Mouse (Mus musculus): ENCODE data around the gene H1foo.

The H1foo gene

DNA sequence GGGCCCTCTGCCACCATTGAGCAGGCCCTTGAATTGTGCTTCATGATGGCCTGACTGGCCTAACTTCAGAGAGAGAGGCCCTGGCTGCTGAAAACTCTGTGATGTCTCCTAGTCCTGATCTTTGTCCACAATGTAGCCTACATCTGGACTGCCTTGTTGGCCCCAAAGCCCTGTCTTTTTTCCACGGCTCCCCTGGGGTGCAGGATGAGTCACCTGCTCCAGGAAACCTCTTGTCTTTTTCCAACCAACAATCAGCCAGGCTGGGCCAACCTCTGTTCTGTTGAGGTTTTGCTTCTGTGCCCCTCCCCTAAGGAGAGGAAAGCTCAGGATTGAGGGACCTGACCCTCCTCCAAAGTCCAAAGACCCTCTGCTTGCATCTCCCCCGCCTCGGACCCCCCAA lies 17.0 kb downstream of the H1foo start:
- no peak for DNase-seq (ENCODE audit: low spot score in 2 of 2)

DNA sequence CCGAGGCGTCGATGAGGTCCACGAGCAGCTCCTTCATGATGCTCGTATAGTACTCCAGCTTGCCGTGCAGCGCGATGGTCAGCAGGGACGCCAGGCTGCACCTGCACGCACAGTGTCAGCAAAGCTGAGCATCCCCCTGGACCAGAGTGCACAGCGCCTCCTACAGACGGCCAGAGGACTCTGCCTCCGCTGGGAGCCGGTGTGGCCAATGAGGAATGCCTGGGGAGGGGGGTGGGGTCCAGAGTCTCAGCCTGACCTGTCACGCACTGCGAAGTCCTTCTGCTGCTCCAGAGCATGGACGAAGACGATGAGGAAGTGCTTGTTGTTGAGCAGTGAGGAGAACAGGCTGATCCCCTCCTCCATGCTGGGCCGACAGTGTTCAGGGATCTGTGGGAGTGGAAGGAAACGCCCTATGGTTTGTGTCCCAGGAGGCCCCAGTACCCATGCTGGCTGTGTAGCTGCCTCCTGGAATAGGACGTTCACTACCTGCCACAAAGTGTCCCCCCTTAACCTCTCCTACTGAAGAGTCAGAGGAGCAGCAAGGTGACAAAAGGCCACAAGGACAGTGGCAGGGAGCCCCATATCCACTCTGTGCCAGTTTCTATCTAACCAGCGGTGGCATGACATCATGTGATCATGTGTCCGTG lies 17.8 kb downstream of the H1foo start:
- no peak for DNase-seq (ENCODE audit: low spot score in 2 of 2)

DNA sequence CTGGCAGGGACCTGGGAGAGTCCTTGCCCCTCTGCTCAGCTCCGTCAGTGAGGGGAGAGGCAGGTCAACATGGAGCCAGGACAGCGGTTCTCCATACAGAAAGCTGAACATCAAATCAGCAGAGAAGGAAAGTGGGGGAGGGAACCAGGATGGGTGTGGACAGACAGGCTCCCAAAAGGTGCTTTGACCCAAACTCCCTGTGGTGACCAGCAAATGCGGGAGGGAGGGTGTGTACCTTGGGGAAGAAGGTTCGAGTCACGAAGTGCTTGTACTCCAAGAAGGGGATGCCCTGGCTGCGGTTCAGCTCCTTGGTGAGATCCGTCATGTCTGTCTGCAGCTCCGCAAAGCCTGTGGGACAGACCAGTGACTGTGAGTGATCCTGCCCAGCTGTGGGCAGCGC lies 18.9 kb downstream of the H1foo start:
- DNase-seq (ENCODE audit: low spot score in 2 of 2) = no peak

DNA sequence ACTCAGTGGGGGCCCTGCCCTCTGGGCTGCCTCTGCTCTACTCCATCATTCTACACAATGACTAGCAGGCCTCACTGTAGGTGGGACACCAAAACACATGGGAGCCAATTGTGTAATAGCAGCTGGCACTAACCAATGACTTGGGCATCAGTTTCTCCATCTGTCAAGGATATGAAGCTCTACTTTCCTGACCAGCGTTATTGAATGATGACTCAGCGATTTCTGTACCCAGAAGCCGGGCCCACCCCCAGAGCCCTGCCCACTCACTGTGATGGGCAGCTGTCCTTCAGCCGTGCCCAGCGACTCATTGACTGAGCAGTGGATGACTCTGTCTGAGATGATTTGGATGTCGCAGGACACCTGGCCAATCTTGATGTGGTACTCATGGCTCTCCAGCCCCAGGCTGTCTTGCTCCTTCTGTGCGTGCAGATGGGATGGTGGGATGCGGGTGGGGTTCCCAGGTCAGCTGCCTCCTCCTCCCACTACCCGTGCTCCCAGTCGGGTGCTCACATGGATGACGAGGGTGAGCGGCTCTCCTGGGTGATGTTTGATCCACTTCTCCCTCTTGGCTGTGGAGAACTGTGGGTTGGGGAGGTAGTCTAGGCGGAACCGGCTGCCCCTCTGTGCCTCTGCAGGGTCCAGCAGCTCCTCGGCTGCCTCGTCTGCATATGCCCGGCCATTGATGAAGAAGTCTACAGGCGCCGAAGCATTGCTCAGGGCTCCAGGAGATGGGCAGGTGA lies 21.7 kb downstream of the H1foo start:
- no peak for DNase-seq (ENCODE audit: low spot score in 2 of 2)

DNA sequence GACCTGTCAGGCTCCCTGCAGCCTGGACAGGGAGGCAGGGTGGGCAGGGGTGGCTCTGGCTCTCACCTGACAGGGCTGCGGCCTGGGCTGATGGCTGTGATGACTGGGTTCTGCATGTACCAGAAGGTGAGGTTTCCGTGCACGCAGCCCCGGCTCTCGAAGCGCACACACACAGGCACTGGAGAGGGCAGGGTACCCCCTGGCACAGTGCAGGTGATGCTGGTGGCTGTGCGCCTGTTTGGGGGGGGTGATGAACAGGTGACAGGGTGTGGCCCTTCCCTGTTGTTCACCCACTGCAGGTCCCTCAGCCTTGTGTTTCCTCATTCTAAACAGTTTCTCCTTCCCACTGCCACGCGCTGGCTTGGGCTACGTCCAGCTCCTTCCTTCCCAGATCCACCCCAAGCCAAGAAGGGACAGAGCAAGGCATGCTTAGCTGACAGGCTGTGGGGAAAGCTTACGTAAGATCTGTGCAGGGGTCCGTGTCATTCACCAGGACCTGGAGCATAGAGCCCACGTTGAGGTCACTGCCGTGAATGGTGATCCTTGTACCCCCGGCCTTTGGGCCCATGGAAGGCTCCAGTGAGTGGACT lies 22.6 kb downstream of the H1foo start:
- no peak for DNase-seq (ENCODE audit: low spot score in 2 of 2)

DNA sequence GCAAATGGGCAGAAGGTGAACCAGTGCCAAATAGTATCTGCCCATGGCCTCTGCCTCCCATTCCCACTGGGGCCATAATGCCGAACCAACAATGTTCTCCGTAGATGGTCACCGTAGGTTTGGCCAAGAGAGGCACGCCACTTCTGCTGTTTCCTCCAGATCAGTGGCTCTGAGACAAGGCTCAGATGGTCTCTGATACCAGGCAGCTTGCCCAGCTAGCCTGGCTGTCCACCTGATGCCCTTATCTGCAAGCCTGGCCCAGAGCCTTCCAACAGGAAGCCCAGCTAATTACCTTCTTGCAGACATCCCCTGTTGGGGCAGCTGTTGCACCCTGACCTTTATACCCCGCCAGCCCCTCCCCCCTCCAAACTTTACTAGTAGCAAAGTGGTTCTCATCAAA lies 23.3 kb downstream of the H1foo start:
- no peak for DNase-seq (ENCODE audit: low spot score in 2 of 2)

DNA sequence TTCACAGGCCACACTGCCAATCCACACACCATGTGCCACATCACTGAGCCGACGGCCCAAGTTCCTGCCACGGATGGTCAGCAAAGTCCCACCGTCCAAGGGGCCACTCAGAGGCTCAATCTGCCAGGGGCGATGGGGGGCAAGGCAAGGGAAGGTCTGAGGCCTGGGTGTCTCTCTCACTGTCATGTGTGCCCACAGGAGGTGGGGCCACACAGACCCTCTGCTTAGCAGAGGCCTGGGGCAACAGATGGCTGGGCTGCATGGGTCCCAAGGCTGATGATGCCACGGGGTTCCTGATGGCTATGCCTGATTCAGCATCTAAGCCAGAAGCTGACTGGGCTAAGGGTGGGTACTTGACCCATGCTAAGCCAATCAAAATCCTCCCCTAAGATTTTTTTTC lies 24.0 kb downstream of the H1foo start:
- no peak for DNase-seq (ENCODE audit: low spot score in 2 of 2)

DNA sequence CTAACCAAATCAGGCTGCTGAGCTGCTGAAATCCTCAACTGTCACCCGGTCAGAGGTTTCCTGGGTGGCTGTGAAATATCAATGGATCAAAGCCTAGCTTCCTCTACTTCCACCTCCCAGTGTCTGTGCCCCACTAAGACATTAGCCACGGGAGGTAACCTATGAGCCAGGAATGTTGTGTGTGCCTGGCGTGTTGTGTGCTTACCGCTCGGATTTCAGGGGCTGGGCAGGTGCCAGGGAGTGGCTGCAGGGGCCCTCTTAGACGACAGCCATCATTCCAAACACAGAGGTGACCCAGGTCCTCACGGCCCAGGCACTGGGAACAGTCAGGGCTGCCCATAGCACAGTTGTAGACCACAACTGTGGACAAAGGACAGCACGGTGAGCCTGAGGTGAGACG lies 24.4 kb downstream of the H1foo start:
- DNase-seq (ENCODE audit: low spot score in 2 of 2) = no peak

DNA sequence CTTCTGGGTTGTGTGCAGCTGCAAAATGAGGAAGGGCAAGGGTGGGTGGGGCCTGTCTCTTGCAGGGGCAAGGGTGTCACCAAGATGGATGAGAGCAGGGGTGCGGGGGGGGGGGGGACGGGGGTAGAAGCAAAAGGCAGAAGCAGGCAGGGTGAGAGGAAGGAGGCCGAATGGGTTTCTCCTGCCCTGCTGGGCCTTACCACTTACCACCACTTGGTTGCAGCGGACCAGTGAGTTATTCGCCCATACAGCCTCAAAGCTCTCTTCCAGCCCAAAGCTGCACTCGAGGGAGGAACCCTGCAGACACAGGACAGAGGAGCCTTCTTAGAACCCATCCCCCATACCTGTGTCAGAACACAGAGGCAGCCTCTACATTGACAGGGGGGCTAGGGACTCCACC lies 25.2 kb downstream of the H1foo start:
- no peak for DNase-seq (ENCODE audit: low spot score in 2 of 2)

DNA sequence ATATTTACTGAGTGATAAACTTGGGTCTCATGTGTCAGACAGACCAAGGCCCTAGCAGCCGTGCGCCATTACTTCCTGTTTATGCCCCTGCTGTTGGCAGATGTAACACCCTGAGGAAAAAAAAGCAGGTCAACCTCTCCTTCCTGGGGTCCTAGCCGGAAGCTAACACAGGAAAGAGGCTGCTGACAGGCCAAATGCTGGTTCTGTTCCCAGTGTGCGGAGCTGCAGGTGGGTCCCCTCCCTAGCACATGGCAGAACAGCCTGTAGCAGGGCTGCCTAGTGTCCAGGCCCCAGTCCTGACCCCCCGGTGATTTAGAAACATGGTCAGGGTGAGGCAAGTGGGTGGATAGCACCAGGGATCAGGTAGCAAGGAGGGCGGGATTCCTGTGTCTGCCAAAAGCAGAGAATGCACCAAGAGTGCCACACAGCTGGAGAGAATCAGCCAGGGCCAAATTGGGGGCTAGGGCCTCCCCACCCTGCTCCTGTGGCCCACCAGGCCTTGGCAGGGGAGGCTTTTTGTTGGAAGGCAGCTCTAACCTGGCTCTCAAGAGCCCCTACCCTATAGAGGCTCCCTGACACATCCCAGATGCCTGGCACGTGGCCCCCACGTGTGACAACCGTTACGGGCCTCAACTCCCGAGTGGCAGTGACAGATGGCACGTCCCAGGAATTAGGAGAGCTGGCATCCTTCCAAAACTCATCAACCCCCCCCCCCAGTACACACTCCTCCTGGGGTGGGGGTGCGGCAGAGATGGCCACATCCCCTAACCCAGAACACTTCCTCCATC lies 26.7 kb downstream of the H1foo start:
- no peak for DNase-seq (ENCODE audit: low spot score in 2 of 2)

DNA sequence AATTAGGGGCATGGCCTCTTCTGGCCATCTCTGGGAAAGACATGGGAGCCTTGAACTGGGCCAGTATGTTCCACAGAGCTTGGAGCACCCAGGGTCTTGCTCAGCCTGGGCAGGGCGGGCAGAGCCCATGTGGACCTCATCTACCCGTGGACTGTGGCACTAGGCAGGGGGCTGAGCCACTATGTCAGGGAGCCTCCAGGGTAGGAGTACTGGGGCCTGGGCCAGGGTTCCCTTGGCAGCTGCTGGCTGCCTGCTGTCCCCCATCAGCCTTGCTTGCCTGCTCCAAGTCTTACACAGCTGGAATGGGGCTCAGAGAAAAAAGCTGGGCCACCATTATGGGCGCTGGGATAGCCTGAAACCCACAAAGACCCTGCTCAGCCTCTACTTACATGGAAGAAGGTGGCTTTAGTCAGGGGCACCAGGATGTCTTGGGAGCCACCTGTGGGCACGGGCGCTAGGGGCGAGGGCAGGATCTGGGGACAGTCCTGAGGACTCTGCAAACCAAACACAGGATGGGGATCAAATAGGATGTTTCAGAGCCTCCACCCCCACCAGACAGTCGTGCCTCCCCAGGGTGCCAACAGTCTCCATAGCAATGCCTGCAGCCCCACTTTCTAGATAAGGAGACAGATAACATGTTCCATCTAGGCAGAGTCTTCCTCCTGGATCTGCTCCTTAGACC lies 27.5 kb downstream of the H1foo start:
- DNase-seq (ENCODE audit: low spot score in 2 of 2) = no peak

DNA sequence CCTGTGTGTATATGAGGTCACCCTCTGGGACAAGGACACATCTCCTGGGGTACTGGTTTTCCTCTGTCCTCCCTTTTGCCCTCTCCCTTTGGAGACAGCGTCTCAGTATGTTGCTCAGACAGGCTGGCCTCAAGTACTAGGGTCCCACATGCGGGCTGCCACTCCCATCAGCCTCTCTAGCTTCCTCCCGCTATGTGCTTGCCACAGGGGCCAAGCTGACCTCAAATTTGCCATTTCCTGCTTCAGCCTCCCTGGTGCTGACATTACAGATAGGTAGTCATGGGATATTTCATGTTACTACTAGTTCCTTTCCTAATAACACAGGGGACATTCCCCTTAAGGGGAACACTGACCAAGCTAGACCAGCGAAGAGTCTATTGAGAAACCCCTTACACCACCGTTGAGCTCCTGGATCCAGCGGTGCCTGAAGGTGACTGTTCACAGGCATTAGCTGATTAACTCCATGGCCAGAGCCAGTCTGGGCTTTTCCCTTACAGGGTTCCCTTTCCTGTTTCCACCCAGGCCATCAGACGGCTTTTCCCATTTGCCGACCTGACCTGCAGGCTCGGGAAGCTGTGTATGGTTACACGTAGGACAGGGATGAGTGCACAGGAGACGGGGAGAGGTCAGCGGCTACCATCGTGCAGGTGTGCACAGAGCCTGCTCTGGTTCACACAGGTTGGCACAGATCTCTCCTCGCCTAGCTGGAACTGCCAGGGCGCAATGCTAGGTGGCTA lies 28.6 kb downstream of the H1foo start:
- no peak for DNase-seq (ENCODE audit: low spot score in 2 of 2)

DNA sequence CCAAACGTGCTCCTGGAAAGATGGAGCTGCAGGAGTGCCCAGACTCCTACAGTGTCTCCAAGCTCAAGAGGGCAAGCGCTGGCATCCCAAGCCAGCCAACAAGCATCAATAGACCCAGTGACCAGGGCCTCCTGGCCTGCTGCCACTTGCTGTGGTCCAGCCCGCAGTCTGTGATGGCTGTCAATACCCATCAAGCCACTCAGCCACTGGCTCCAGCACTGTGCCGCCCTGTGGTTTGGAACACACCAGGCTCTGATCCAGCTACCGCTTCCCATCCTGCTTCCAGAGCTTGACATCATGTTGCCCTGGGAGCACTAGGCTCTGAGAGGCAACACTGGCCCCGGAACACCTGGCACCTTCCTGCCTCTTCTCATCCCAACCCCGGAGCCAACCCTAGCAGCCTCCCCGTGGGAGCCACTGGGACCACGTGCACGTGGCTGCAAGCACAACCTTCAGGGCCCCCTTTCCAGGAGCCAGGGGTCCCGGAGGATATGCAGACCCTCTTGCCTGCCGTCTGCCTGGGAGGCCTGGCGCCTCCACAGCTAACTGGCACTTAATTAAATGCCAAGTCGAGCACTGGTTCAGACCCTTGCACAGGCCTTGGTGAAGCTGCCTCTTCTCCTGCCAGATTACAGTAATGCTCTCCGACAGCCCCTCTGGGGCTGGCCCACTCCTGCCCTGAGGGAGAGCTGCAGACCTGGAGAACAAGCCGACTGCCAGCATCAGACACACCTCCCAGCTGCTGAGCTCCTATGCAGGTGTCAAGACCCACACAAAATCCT lies 29.3 kb downstream of the H1foo start:
- DNase-seq (ENCODE audit: low spot score in 2 of 2) = no peak

DNA sequence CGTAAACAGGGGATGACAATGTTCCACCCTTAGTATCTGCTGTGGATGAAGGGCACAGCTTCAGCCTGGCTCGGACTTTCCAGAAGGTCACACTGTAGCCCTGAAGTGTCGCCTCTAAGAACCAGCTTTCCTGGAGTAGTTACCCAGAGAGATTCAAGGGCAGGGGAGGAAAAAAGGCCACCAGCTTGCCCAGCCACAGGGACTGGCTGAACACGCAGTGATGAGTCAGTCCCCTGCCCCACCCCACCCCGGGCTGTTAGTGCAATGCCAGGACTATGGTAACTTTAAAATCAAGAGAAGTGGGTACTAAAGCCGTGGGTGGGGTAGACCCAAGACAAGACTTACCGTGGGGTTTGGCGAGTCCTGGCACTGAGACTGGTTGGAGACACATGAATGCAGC lies 30.9 kb downstream of the H1foo start:
- DNase-seq (ENCODE audit: low spot score in 2 of 2) = no peak

DNA sequence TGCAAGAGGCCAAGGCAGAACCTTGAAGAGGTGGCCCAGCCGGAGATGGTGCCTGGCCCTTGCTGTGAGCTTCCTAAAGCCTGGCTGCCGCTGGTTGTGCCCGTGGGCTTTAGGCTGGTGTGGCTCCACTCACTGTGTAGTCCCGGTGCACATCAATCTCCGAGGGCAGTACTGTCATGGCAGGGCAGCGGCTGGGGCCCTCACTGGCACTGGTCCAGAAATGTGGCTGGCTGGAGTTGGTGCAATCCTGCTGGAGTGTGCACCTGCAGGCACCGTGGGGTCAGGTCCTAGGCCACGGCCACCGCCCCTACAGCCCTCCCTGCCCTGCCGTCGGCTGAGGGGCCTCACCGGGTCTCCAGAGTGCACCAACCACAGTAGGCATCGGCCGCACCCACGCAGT lies 33.1 kb downstream of the H1foo start:
- DNase-seq (ENCODE audit: low spot score in 2 of 2) = no peak

DNA sequence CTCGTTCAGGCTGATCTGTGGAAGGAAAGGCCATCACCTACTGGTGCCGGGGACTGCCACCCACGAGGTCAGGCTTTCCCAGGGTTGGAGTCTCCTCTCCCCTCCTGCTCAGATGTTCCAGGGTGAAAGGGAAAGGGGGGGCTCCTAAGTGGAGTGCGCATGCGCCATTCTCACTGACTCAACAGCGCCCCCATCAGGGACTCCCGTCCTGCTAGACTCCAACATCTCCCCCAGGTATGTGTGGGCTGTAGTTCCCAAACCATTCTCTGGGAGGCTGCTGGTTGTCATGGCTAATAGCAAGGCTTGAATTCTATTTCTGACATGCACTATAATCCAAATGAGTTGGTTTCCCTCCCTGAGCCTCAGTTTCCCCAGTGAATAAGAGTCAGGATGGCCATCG lies 33.9 kb downstream of the H1foo start:
- DNase-seq (ENCODE audit: low spot score in 2 of 2) = no peak

DNA sequence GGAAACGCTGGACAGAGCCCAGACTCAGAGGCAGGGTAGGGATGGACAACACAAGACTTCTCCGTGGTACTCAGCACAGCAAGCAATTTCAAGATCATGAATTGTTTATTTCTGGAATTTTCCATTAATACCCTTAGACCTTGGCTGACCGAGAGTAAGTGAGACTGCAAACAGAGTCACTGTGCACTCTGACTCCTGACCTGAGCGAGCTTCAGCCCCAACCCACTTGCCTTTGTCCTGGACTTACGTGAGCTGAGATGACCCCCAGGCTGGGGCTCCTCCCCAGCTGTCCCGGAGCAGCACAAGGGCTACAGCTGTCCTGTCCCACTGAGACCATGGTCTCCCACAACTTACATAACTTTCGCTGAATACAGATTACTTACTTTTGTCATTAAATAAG lies 38.2 kb downstream of the H1foo start:
- DNase-seq (ENCODE audit: low spot score in 2 of 2) = no peak

DNA sequence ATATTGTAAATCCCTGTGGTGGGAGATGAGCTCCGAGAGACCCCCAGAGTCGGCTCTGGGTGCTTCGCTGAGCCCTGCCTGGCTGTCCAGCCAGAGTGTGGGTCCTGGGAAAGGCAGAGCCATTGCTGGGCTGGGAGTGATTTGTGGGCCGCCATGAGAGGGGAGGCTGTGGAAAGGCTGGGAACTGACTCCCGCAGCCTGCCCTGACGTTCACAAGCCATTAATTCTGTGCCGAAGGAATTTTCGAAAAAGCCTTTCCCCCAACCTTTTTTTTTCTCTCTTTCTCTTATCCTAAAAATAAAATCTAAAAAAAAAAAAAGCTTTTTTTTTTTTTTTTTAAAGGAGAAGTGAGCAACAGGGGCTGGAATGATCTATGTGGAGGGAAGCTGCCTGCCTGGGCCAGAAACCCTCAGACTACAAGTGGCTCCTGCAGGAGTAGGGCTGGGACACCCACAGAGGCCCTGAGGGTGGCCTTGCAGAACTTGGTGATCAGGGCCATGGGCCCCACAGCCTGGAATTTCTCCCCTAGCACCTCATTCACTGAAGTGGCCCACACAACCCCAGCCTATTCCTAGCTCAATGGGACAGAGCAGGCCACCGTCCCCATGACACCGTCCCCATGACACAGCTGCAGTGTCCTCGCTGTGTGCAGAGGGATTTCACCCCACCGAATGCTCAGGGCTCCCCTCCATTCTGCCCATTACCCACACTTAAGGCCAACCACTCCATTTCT lies 38.7 kb downstream of the H1foo start:
- no peak for DNase-seq (ENCODE audit: low spot score in 2 of 2)

DNA sequence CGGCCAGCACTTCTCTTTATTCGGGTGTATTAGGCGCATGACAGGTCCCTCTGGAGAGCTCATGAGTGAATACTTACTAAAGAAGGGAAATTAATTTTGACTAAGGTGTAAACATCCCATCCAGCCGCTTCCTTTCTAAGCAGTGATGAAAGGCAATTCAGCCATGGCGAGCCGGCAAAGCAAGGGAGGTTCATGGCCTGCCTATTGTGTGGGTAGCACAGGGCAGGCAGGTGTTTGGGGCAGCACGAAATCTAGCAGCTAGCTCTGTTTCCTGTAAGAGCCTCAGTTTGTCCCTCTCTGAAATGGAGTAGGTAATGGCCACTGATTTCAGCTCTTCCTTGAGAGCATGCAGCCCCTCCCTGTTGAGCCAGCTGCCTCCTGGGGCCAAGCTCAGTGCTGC lies 39.8 kb downstream of the H1foo start:
- no peak for DNase-seq (ENCODE audit: low spot score in 2 of 2)

DNA sequence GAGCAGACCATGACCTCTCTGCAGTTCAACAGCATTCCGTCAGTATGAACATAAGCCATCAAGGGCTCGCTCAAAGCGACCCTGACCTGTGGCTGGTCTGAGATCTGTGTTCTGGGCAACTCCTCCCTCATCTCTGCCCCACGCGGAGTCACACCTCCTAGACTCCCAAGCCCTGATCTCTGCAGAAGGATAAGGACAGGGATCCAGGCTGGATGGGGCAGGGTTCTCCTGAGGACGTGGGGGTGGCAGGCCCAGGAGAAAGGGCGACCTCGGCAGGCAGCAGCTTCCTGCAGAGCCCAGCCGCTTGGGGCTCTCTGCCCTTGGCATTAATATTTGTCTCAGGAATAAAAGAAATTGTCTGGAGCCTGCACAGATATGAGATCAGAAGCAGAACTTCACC lies 40.9 kb downstream of the H1foo start:
- no peak for DNase-seq (ENCODE audit: low spot score in 2 of 2)

Data from frontal cortex, postnatal 14 days (tissue).